Mouse (Mus musculus) midbrain, embryonic 14.5 days (tissue): Measurements from ENCODE around the gene Tbccd1. TPM values are rescaled to one million over a fixed set of nuclear protein-coding genes. Genes with fewer than 3 reads are reported as not detected.

Experiments used
- ATAC-seq: fragments of 200-750 bp; cut with Nextera tagmentation; 2 replicates; pipeline ENCODE4 v1.8.0; 2017; ENCODE audit warnings: moderate number of reproducible peaks, moderate library complexity; ENCODE audit not compliant: low FRiP score, low TSS enrichment
- DNase-seq: peaks from one replicate; pipeline ENCODE4 v3.0.0-alpha.2; 2015
- H3K27ac ChIP-seq: fragments of 300-500 bp; sonication (generic); replicated peaks from 2 replicates; pipeline ENCODE4 v1.5.1; 2014; ENCODE audit warnings: mild to moderate bottlenecking, low read depth, low read length, moderate library complexity
- H3K27me3 ChIP-seq: fragments of 300-500 bp; sonication (generic); 2 replicates; pipeline ENCODE4 v1.6.1; 2014; ENCODE audit warnings: low read length, control low read depth, mixed read lengths; ENCODE audit not compliant: control insufficient read depth, insufficient read depth
- H3K36me3 ChIP-seq: fragments of 300-500 bp; sonication (generic); 2 replicates; pipeline ENCODE4 v1.6.1; 2014; ENCODE audit warnings: low read length, control low read depth; ENCODE audit not compliant: control insufficient read depth, insufficient read depth
- H3K4me1 ChIP-seq: fragments of 300-500 bp; sonication (generic); 2 replicates; pipeline ENCODE4 v1.6.1; 2014; ENCODE audit warnings: mild to moderate bottlenecking, antibody characterized with exemption, low read length, control low read depth; ENCODE audit not compliant: control insufficient read depth, insufficient read depth
- H3K4me2 ChIP-seq: fragments of 300-500 bp; sonication (generic); 2 replicates; pipeline ENCODE4 v1.6.1; 2014; ENCODE audit warnings: mild to moderate bottlenecking, low read length, moderate library complexity
- H3K4me3 ChIP-seq: fragments of 300-500 bp; sonication (generic); replicated peaks from 2 replicates; pipeline ENCODE4 v1.5.1; 2014; ENCODE audit warnings: low read depth, low read length
- H3K9ac ChIP-seq: fragments of 300-500 bp; sonication (generic); replicated peaks from 2 replicates; pipeline ENCODE4 v1.6.1; 2014; ENCODE audit warnings: mild to moderate bottlenecking, low read length, moderate library complexity
- H3K9me3 ChIP-seq: fragments of 300-500 bp; sonication (generic); 2 replicates; pipeline ENCODE4 v1.6.1; 2016; ENCODE audit warnings: low read length, control low read depth, mixed read lengths; ENCODE audit not compliant: control insufficient read depth
- WGBS: fragments of 180-500 bp; shearing (Covaris S2); extraction: QIAGEN DNeasy Blood & Tissue Kit; methylation state at CpG from one replicate; pipeline ENCODE4 v1.1.7; 2014; 5-methylcytosine and 5-hydroxymethylcytosine counted together
- polyA plus RNA-seq: library from polyadenylated mRNA; unstranded; fragments of >200 nt; fragmentation: Nextera tagmentation; extraction: Ambion mirVana; gene quantifications from 2 replicates; pipeline ENCODE4 v1.2.1, GENCODE M21; 2014

The Tbccd1 gene
- polyA plus RNA-seq, 1 experiment from 2014 or later: 25.5 TPM

DNA sequence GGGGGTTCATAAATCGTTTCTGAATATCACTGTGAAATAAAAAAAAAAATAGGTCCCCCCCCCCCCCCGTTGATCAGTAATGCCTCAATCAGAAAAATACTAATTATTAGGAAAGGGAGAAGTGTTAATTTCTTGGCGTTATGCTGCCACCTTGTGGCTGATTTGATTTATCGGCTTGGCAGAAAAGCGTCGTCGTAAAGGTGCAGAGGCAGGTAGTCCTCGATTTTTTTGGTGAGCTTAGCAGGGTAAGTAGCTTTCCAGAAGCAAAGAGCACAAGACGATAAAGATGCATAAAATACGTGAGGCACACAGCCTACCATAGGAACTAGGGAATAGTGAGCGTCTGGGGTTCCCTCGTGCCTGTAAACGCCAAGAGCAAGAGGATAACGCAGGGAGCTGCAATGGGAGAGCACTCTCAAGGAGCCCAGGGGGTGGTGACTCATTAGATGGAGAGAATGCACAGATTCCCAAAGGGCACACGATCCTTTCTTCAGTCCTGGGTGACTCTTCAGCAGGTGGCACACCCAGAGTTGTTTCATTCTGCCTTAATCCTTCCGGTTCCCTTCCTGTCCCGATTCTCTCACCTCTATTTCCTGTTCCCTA, 49.9 kb downstream of the Tbccd1 start:
- ATAC-seq: no peak
- Histone ChIP-seq H3K36me3 (no peaks in the 10 kb centered on the region), H3K27ac (no peak overlapping the region), H3K4me3 (no peak overlapping the region), H3K4me1 (no peaks in the 10 kb centered on the region), H3K9me3 (no peaks in the 10 kb centered on the region), H3K9ac (peak overlapping the region; percentile 41; the same call in 1 of the 2 replicates), H3K27me3 (peaks cover 5% of the 10 kb centered on the region; the same call in 1 of the 2 replicates), H3K4me2 (peak overlapping the region; percentile 44)
- WGBS: 15% methylated on average over 17 of the region's 17 CpGs
- peak; percentile 89 for DNase-seq

GRCm38 (mm10) chr16:22802786-22803185, 54.7 kb downstream of the Tbccd1 start:
- H3K4me1 ChIP-seq: peaks cover 11% of the 10 kb centered on the region
- H3K4me3 ChIP-seq: no peak overlapping the region
- WGBS: 64% methylated on average over 7 of the region's 7 CpGs
- no peak overlapping the region for H3K9ac ChIP-seq
- peaks cover 14% of the 10 kb centered on the region for H3K27me3 ChIP-seq
- no peak overlapping the region for H3K27ac ChIP-seq
- H3K9me3 ChIP-seq: no peaks in the 10 kb centered on the region
- no peak overlapping the region for H3K4me2 ChIP-seq
- H3K36me3 ChIP-seq: no peaks in the 10 kb centered on the region
- DNase-seq (no peak), ATAC-seq (no peak)

- Histone ChIP-seq H3K4me2 (no peak overlapping the region), H3K27me3 (peaks cover 21% of the 10 kb centered on the region), H3K4me1 (peaks cover 11% of the 10 kb centered on the region), H3K36me3 (no peaks in the 10 kb centered on the region), H3K4me3 (no peak overlapping the region), H3K9ac (no peak overlapping the region), H3K27ac (no peak overlapping the region), H3K9me3 (no peaks in the 10 kb centered on the region)
- no peak for ATAC-seq
- no peak for DNase-seq
- 4% methylated on average over 5 of the region's 5 CpGs for WGBS
Observed at GRCm38 (mm10) chr16:22800849-22801109, 56.7 kb downstream of the Tbccd1 start.

DNA sequence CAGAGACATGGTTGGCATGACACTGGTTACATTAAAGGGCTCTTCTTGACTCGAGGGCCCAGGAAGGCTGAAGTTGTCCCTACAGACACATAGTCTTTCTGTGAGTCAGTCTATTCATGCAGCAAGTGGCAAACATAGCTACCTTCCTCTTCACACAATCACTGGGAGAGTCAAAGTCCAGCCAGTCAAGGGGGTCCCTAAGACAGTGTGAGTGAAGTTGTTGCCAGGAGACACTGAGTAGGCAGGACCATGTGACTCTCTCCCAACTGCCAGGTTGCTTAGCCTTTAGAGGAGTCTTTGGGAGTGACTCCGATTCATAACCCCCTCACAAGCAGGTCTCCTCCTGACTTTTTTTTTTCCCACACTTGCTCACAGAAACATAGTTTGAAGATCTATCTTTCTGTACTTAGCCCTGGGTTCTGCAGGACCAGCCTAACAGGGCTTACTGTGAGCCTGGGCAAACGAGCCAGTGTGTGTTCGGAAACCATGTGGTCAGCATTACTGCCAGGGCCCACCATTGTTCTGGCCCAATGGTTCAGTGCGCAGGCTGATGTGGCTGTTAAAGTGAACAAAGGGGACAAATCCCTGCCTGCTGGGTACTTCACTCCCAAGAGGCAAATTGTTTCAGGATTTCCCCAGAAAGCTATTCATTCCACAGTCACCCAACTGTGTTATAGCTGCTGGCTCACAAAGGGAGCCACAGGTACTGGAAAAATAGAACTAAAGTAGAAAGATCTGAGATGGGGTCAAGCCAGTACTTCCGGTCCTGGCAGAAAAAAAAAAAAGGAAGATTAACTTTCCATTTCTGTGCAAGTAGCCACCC, 57.2 kb downstream of the Tbccd1 start:
- H3K4me2 ChIP-seq: no peak overlapping the region

DNA sequence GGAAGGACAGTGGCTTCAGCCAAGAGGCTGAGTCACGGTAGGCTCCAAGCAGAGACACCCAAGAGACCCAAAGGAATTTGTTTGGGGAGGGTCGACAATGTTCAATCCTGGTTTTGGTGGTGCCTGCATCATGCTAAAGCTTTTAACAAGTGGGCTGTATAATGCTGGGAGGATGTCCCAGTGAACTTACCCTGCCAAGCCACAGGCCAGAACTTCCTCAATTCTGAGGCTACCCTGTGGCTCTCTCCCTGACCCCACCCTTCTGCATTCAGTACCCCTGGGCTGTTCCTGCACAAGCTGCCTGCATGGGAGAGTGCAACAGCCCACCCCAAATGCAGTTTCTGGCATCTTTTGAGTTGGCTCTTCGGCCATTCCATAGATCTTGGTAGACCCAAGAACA, 58.9 kb downstream of the Tbccd1 start:
- Histone ChIP-seq H3K4me3 (no peak overlapping the region), H3K4me1 (peaks cover 11% of the 10 kb centered on the region), H3K27me3 (peaks cover 21% of the 10 kb centered on the region), H3K9ac (no peak overlapping the region), H3K4me2 (no peak overlapping the region), H3K36me3 (no peaks in the 10 kb centered on the region), H3K9me3 (no peaks in the 10 kb centered on the region), H3K27ac (no peak overlapping the region)
- 80% methylated on average over 3 of the region's 3 CpGs for WGBS
- no peak for DNase-seq
- ATAC-seq: no peak

More for the DNA sequence above, 57.2 kb downstream of the Tbccd1 start:
- Histone ChIP-seq H3K27ac (no peak overlapping the region), H3K36me3 (no peaks in the 10 kb centered on the region), H3K9ac (no peak overlapping the region), H3K4me1 (peaks cover 11% of the 10 kb centered on the region), H3K27me3 (peaks cover 21% of the 10 kb centered on the region), H3K4me3 (no peak overlapping the region), H3K9me3 (no peaks in the 10 kb centered on the region)
- DNase-seq (peak; percentile 68), ATAC-seq (peak; percentile 55; the same call in 1 of the 2 replicates)
- WGBS: 2% methylated on average over 6 of the region's 6 CpGs

GRCm38 (mm10) chr16:22797521-22797920, 59.9 kb downstream of the Tbccd1 start:
- DNase-seq (no peak), ATAC-seq (no peak)
- 86% methylated on average over 5 of the region's 5 CpGs for WGBS
- Histone ChIP-seq H3K4me1 (peaks cover 11% of the 10 kb centered on the region), H3K4me2 (no peak overlapping the region), H3K4me3 (no peak overlapping the region), H3K9ac (no peak overlapping the region), H3K9me3 (no peaks in the 10 kb centered on the region), H3K36me3 (no peaks in the 10 kb centered on the region), H3K27ac (no peak overlapping the region), H3K27me3 (peaks cover 21% of the 10 kb centered on the region)

DNA sequence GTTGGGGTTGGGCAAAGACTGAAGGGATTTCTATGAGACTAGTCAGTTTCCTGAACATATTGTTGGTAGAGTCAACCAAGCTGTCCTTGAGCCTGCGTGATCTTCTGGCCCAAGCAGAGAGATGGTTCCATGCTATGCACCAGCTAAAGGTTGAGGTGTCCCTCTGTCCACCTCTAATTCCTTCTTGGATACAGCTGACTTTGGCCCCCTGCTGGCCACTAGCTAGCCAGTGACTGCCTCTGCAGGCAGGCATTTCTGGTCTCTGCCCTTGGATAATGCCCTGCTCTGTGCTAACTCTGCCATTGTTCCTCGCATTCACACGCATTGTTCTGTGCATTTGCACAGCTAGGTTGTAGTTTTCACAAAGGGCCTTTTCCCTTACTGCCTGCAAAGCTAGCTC, 62.0 kb downstream of the Tbccd1 start:
- DNase-seq (no peak), ATAC-seq (no peak)
- Histone ChIP-seq H3K27ac (no peak overlapping the region), H3K4me1 (peaks cover 6% of the 10 kb centered on the region), H3K9me3 (no peaks in the 10 kb centered on the region), H3K4me3 (no peak overlapping the region), H3K36me3 (no peaks in the 10 kb centered on the region), H3K27me3 (peaks cover 21% of the 10 kb centered on the region), H3K4me2 (no peak overlapping the region), H3K9ac (no peak overlapping the region)
- 50% methylated on average over 3 of the region's 3 CpGs for WGBS

- peak; percentile 15 for DNase-seq
- Histone ChIP-seq H3K27me3 (no peaks in the 10 kb centered on the region), H3K4me3 (no peak overlapping the region), H3K9ac (no peak overlapping the region), H3K9me3 (no peaks in the 10 kb centered on the region), H3K4me2 (no peak overlapping the region), H3K36me3 (no peaks in the 10 kb centered on the region), H3K27ac (no peak overlapping the region), H3K4me1 (no peaks in the 10 kb centered on the region)
- 5% methylated on average over 2 of the region's 2 CpGs for WGBS
- no peak for ATAC-seq
Observed at GRCm38 (mm10) chr16:22791235-22791634, 66.2 kb downstream of the Tbccd1 start.

- no peaks in the 10 kb centered on the region for H3K4me1 ChIP-seq
- 69% methylated on average over 10 of the region's 10 CpGs for WGBS
- no peak for DNase-seq
- no peak overlapping the region for H3K9ac ChIP-seq
- H3K4me2 ChIP-seq: no peak overlapping the region
- no peaks in the 10 kb centered on the region for H3K27me3 ChIP-seq
- H3K36me3 ChIP-seq: no peaks in the 10 kb centered on the region
- ATAC-seq: peak; percentile 48; the same call in 1 of the 2 replicates
- no peak overlapping the region for H3K4me3 ChIP-seq
- no peaks in the 10 kb centered on the region for H3K9me3 ChIP-seq
- H3K27ac ChIP-seq: no peak overlapping the region
Observed at GRCm38 (mm10) chr16:22789908-22790367, 67.5 kb downstream of the Tbccd1 start.
